Mouse (Mus musculus) liver (tissue): ENCODE measurements around the gene Olfr551.
"Not testable (repeated sequence)": the region's sequence is repeated elsewhere in the genome, so short reads cannot be mapped to it uniquely, and the experiment has no call there.

Experiments
- DNase-seq: peaks from one replicate; pipeline ENCODE4 v3.0.0-alpha.2; 2020; ENCODE audit warnings: mixed read lengths

Gene Olfr551

GRCm38 (mm10) chr7:102591786-102592185, at the start of gene Olfr551:
Gene Olfr551 (minus strand): TSS chr7:102591886.
- DNase-seq = no peak

GRCm38 (mm10) chr7:102638132-102638531, 46.4 kb upstream of the Olfr551 start, which contains the start of gene Olfr554:
Gene Olfr554 (plus strand): TSS chr7:102638432.
- DNase-seq = no peak

GRCm38 (mm10) chr7:102636665-102637064, 45.0 kb upstream of the Olfr551 start:
- DNase-seq = peak; percentile 10

GRCm38 (mm10) chr7:102620368-102620767, 28.7 kb upstream of the Olfr551 start:
- DNase-seq = not testable (repeated sequence)

GRCm38 (mm10) chr7:102619608-102620007, 27.9 kb upstream of the Olfr551 start:
- DNase-seq = no peak

DNA sequence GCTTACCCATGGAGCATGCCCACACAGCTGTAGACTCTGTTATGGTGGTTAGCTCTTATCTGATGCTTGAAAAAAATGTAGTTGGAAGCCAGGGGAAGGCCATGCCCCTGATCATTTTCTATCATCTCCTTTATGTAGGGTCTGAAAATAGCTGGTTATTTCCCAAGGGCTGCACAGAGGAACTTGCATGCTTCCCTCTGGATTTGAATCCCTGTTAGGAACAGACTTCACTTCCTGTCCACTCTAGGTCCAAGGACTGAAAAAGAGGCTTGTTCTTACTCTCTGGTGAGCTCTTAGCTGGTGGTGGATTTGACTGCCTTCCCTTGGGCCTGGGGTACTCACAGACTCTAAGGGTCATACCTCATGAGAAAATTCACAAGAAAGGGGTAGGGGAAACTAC, 26.4 kb upstream of the Olfr551 start, which contains the start of gene Olfr553:
Olfr553 (minus strand) TSS at position 101 of the 400 bp plus-strand sequence.
- DNase-seq = no peak

- DNase-seq = no peak
These were observed 5.8 kb upstream of the Olfr551 start, which contains the start of gene Olfr552 for GRCm38 (mm10) chr7:102597378-102598031. Gene Olfr552 (plus strand): TSS chr7:102597770.

DNA sequence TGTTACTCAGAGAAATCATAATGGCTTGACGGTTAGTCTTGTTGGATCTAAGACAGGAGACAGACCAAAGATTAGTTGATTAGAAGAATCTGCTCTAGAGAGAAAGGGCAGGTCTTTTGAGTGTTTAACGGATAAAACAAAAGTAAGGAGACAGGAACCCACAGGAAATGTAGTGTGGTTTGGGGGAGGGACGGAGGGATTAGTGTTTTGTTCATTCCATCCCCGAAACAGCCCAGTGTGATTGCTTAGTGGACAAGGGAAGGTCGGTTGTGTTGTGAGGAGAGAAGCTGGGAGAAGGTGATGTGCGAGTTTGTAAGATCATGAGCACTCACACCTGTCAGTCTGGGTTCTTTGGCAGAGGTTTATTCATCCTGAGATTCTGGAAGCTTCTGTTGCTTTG, 15.7 kb downstream of the Olfr551 start:
- DNase-seq = no peak

DNA sequence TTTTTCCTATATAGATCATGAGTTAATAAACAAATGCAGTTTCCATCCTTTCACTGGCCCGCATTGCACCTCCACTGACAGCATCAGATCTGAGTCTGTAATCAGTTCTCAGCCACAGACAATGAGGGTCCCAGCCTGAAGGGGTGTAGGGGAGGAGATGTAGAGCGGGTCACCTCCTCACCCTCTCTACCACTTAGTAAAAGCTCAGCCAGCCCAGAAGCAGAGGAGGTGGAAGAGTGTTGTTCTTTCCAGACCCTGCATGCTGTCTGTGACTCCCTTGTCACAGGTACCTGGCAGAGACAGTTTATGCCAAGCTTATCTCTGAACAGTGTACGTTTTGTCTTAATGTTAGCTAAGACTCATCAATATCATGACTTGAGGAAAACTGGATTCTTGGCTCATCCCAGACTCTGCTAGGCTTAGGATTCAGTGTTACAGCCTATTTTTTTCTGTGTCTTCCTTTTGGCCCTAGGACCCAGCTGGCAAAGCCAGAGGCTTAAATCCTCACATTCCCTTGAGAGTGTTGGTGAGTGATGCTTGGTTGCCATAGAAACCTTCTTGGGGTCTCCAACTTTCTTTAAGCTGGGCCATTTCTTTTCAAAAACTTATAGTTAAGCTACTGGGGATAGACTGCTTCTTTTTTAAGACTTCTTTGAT, 18.4 kb downstream of the Olfr551 start:
- DNase-seq = no peak

GRCm38 (mm10) chr7:102571142-102571541, 20.5 kb downstream of the Olfr551 start, which contains the start of gene Olfr550:
Gene Olfr550 (plus strand): TSS chr7:102571442.
- DNase-seq = no peak

- no peak for DNase-seq
These were observed 25.5 kb downstream of the Olfr551 start for GRCm38 (mm10) chr7:102566219-102566618.

- peak; percentile 86 for DNase-seq
These were observed 26.4 kb downstream of the Olfr551 start, which contains the start of gene Trim21 for GRCm38 (mm10) chr7:102564999-102565997. Gene Trim21 (minus strand): TSS chr7:102565486.

- no peak for DNase-seq
These were observed 38.4 kb downstream of the Olfr551 start for GRCm38 (mm10) chr7:102553279-102553678.

DNA sequence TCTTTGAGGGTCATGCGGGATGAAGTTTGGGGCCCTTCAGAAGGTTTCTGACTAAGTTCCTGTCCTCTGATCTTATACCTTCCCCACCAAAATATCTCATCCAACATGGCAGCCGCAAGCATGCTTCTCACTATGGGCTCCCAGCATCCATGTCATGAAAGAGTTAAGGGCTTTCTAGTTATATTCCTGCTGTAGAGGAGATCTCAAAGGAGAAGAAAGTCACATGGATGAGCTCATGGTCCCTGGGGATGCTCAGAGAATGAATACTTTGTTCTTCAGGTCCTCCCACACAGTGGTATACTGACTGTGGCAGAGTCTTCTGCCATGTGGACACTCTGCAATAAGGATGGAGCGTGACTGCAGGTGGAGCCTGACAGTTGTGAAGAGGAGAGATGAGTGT, 42.1 kb downstream of the Olfr551 start, which contains the start of gene Olfr549:
Olfr549 (plus strand) TSS at position 301 of the 400 bp plus-strand sequence.
- no peak for DNase-seq

DNA sequence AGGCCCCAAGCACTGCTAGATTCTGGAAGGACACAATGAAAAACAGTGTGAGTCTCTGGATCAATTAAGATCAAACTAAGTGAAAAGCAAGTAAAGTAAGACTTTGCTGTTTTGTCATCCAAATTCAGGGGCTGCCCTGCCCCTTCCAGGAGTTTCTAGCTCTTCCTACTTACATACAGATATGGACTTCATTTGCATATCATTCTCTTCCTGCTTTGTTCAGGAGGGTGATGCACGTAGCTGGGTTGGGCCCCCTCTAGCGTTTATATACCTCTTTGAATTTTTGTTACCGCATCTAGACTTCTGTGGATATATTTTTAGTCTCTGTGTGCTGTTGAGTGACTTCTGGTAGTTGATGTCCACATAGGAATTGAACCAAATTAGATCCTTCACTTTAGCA, 50.4 kb downstream of the Olfr551 start:
- DNase-seq = no peak

GRCm38 (mm10) chr7:102540596-102540995, 51.1 kb downstream of the Olfr551 start, which contains the start of gene Olfr548-ps1:
Gene Olfr548-ps1 (plus strand): TSS chr7:102540896.
- no peak for DNase-seq

- no peak for DNase-seq
These were observed 57.2 kb downstream of the Olfr551 start, which contains the start of gene Olfr547 for GRCm38 (mm10) chr7:102534449-102534848. Gene Olfr547 (plus strand): TSS chr7:102534749.
